Mouse (Mus musculus) gastrocnemius, adult 18-20 months (tissue): ENCODE measurements around the gene Itgb2l. TPM values are rescaled to one million over a fixed set of nuclear protein-coding genes. Genes with fewer than 3 reads are reported as not detected.

Source experiments
- DNase-seq: peaks from one replicate; pipeline ENCODE4 v3.0.0; 2021; ENCODE audit warnings: low spot score
- total RNA-seq, 2 experiments: library from RNA; stranded (reverse); gene quantifications; 2 replicates each; pipeline ENCODE4 v1.2.3; 2021

Itgb2l gene
- total RNA-seq, 2 experiments from 2014 or later = not detected

DNA sequence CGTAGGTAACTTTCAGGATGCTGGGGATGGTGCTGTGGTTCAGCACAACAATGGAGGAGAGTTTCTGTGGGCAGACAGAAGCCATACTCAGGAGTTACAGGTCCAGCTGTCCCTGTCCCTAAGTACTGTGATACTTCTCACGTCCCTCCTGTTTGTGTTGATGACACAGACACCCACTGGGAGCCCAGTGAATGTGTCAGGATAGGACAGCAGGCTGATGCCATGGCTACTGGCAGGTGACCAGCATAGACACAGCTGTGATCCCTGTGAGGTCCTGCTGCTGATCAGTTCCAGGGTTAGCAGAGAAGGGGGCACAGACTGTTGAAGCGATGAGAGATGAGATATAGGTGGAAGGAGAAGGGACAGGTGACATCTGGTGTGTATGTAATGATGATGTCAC lies 14.4 kb downstream of the Itgb2l start:
- no peak for DNase-seq

DNA sequence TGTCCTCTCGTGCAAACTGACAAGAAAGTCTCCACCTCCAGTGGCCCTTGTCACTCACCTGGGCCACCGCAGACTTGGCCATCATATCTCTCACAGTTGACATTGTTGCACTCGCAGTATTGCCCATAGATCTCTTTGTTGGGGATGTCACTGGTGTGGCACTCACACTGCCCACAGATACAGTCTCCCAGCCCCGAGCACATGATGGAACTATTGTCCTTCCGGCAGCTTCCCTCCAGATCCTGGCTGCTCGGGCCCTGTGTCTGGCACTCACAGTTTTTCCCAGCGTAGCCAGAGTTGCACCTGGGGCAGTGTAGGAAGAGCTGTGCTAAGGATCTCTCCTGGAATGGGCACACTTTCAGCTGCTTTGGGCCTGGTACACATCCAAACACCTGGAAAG lies 16.7 kb downstream of the Itgb2l start:
- DNase-seq = no peak

DNA sequence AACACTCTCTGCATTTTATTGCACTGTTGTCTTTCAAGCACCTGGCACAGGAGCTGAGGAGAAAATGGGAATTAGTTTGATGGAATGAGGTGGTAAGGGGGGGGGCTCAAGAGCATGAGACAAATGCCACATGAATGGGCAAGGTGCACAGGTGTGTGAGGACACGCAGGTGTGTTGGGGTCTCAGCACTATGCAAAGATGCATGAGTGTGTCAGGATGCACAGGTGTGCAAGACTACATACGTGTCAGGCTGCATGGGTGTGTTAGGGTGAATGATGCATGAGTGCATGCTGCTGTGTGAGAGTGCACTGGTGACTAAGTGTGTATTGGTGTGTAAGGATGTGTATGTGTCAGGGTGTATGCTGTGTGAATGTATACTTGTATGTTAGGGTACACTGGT lies 18.4 kb downstream of the Itgb2l start:
- no peak for DNase-seq

DNA sequence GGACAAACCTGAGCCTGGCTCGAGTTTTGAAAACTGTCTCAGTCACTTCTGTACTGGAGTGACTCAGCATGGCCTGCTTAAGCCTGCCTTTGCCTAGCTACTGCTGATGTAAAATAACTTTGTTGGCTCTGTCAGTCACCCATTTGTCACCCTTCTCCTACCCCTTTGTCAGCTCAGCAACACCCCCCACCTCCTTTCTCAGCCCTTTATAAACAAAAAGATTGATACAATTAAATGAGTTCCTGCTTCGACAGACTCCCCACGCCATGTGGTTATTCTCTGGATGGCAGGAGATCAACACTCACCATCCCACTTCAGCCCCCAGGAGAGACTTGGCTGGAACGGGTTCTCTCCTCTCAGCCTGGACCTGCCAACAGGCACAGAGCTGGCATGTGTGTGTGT lies 35.4 kb downstream of the Itgb2l start:
- DNase-seq = no peak

DNA sequence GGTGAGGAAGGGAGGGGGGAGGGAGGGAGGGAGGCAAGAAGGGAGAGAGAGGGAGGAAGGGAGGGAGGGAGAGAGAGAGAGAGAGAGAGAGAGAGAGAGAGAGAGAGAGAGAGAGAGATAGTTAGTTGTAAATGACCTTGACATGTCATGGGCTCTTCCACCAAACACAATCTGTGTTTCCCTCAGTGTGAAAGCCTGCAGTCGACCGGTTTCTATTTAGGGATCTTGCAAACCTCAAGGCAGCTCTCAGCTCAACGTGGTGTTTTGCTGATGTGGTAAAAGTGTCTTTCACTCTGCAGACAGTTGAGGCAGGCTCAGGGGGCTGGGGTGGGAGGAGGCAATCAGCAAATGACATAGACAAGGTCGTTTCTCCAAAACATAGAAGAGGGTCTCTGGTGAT lies 37.1 kb downstream of the Itgb2l start:
- no peak for DNase-seq

DNA sequence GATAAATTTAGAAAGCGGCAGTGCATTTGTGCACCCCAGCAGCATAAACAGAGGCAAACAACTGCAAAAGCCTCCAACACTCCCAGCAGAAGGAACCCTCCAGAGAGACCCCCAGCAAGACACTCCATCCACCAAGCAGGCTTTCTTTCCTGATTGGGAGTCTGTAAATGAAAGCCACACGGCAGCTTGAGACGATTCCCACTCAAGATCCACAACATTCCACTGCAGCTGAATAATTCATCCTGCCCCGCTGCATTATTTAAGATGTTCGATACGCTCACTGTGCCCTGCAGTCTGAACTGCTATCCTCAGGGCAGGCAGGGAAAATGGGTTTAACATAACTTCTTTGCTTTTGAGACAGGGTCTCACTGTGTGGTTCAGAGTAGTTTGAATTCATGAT lies 41.1 kb downstream of the Itgb2l start:
- no peak for DNase-seq

DNA sequence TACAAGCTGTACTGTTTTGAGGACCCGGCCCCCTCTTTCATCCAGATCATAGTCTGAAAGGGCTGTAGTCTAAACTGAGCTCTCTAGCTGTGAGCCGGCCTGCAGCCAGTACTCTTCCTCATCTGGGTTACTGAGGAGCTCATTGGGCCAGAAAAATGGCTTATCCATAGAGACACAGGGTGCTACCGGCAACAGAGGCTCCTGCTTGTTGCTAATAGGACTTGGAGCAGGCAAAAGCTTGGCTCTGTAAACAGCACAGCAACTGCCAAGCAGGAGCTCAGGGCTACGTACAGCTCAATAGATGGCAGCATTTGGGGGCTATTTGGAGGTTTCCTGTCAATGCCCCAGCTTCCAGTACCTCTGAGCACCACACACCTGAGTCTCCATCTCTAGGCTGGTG lies 43.4 kb downstream of the Itgb2l start:
- DNase-seq = no peak

DNA sequence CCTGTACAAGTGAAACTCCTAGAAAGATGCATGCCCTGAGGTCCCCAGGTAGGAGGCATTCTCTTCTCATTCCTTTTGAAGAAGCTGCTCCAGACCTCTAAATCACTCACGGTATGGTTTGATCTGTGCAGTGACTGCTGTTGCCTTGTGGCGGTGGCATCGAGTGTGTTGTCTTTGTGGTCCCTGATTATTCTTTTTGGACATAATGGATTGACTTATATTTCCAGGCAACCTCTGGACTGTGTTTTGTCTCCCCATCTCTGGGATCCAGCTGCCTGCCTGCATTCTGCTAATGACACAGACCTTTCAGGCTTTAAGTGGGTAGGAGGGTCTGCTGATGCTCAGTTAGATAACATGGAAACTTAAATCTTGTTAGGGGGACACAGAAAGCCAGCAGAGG lies 44.6 kb downstream of the Itgb2l start:
- DNase-seq = no peak

DNA sequence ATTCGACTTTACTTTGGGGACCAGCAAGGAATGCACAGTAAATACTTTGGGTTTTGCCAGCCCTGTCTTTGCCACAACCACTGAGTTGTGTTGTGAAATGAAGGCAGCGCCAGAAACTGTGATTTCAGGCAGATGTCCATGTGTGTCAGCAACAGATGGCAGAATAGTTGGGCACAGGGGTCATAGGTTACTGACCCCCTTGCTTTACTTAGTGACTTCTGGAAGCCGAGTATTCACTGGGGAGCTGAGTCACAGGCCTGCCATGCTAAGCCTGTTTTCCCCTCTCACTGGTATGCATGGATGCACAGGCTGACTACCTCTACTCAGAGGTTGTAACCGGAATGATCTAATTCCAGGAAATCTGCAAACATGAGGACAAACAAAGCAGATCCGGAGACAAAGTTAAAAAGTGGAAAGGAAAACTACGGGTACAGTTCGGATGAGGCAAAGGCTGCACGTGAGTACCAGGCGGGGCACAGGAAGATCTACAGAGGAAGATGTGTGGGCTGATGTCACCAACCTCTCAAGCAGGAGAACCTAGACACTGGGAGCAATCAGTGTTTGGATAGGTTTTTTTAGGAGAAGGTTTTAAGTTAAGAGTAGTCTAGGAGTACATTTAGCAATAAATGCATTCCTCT lies 47.3 kb downstream of the Itgb2l start:
- DNase-seq = no peak

DNA sequence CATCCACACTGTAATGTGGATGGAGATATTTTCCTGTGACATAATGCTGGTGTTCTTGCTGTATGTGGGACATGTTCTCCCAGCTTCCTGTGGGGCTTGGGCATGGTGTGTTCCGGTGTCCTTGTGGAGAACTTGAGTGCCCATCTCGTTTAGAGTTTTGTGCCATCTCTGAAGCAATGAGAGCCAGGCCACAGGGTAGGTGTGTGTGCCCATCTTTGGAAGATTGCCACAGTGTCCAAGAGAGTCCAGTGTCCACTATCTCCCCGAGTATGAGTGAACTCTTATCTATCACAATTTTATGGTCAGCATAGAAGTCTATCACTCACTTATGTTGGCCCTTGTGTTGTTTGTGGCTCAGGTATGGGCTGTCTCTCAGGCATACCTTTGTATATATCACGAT lies 47.9 kb downstream of the Itgb2l start:
- no peak for DNase-seq

DNA sequence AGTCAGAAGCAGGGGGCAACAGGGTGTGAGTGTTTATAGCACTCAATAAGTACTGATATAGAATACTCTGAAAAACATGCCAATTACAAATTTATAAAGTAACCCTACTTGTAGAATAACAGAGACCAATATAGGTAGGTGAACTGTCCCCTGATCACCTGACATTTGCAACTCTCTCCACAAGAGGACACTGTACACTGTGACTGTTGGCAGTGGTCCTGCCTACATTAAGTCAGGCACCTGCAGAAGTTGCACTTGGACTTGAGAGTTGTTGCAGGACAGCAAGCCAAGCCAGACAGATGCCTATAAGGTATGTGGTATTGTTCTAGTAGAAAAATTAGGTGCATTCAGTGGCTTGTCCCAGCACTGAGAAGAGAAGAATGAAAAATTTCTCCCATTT lies 52.3 kb downstream of the Itgb2l start:
- no peak for DNase-seq

DNA sequence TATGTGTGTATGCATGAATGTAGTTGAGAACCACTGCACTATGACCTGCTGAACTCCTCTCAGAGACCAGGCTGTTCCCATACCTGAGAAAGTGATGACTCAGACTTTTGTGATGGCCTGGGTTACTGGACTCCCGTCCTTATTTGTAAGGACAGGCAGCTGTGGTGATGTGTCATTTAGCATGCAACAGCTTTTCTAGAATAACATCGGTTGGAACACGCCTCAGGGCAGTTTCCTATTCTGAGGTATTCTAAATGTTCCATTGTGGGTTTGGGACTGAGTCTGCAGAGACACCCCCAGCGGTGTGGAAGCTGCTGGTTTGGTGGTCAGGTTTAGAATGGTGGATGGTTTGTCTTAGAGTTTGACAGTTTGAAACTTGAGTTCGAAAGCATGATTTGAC lies 54.9 kb downstream of the Itgb2l start:
- DNase-seq = no peak

DNA sequence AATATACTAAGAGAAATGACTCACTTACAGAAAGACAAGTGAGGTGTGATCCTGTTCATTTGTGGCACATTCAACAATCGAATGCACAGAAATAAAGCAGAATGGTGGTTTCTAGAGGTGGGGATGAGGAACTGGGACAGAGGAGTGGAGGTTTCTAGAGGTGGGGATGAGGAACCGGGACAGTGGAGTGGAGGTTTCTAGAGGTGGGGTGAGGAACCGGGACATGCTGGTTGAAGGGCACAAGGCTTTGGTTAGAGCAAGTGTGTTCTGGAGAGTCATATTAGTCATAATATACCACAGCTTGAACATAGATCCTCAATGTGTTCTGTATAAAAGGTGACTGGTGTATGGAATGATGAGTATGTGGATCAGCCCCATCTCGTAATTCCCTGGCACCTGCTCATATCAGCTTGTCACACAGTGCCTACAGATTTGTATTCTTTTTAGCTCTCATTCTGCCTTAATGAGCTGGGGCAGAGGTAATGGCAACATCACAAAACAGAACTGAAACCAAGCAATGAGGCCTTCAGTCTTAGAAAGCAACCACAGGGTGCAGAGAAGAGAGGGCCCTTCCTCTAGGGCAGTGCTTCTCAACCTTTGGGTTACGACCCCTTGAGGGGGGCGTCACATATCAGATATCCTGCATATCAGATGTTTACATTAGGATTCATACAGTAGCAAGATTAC lies 55.6 kb downstream of the Itgb2l start:
- DNase-seq = no peak

DNA sequence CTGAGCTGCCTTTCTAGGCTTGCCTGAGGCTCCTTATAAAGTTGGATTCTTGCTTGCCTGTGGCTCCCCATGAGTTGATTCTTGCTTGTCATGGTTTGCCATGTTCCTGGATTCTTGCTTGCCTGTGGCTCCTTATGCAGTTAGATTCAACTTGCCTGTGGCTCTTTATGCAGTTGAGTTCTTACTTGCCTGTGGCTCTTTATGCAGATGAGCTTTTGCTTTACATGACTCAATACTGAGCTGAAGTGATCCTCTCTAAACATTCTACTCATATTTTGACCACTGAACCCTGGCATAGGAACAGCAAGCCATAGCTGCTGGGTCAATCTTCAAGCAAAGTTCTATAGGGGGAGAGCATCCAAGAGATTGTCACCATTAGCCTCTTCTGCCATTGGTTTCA lies 58.7 kb downstream of the Itgb2l start:
- no peak for DNase-seq

DNA sequence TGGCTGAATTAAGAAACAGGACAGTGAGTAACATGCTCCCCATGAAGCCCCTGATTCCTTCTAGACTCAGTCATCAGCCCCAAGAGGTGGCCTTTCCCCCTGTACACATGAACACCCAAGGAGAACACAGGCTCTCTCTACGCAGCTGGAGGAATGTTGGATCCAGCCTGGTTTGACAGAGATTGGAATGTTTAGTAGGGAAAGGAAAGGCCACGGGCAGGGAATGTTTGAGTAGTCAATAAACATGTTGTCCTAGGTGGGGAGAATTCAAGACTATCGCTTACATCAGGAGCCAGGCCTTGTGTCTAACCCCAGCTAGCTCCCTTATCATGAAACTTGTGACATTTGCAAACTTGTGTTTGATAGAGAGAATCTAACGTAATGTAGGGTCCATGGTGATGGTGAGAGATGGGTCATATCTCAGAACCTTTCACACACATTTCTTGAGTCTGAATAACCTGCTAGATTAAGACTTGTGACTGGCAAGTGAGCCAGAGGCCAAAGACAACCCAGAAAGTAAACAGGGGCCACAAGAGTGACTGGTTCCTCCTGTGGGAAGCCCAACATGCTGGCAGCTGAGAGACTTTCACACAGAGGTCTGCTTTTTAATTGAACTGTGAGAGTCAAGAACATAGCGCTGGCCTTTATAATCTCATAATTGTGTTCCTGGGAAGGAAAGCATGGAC lies 60.8 kb downstream of the Itgb2l start:
- no peak for DNase-seq

DNA sequence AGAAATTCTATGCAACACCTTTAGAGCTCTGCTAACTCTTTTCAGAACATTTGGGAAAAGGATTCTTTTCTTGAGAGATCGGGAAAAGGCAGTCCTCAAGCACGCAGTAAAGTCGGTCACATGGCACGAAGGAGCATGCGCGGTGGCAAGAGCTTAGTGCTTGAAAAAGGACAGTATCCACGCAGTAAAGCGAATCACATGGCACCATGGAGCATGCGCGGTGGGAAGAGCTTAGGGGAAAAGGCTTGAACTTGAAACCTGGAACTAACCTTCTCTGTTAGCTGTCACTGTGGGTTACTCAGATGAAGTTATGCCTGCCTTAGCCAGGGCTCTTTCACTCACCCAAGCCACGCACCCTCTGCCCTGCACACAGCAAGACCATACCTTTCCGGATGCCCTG lies 62.0 kb downstream of the Itgb2l start:
- no peak for DNase-seq

DNA sequence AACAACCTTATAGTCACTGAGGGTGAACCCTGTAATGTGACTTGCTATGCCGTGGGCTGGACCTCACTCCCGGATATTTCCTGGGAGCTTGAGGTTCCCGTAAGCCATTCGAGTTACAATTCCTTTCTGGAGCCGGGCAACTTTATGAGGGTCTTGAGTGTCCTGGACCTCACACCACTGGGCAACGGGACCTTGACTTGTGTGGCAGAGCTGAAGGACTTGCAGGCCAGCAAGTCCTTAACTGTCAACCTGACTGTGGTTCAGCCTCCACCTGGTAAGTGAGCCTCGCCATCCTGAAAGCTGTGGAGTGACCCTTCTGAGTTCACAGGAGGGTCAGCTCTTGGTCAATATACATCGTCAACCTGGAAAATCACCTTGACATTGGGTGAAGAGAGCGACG lies 65.3 kb downstream of the Itgb2l start:
- no peak for DNase-seq

DNA sequence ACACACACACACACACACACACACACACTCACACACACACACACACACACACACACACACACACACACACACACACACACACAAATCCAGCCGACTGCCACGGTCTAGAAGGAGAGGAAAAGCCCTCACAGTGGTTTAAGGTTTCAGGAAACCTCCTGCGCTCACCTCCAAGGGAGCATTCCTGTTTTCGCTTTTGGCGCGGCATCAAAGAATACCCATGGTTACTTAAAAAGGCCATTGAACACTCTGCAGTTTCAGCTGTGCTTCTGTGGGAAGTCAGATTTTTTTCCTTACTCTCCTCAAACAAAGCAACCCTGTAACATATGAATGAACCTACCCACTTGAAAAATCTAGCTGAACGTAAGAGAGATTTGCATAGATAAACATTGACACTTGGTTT lies 67.1 kb downstream of the Itgb2l start:
- no peak for DNase-seq

DNA sequence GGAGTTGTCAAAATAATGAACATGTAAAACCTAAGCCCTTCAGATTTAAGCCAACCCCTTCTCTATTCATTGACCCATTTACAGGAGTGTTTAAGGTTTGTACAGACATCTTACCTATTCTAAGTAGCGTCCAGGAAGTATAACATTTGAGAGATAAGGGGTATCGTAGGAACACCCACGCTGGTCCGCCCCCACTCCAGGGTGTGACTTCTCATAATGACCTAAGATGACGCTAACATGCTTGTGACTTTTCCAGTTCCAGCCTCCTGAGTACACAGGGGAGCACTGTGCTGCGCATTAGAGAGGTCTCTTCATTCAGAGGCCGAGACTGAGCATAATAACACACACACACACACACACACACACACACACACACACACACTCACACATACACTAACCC lies 67.9 kb downstream of the Itgb2l start:
- no peak for DNase-seq

DNA sequence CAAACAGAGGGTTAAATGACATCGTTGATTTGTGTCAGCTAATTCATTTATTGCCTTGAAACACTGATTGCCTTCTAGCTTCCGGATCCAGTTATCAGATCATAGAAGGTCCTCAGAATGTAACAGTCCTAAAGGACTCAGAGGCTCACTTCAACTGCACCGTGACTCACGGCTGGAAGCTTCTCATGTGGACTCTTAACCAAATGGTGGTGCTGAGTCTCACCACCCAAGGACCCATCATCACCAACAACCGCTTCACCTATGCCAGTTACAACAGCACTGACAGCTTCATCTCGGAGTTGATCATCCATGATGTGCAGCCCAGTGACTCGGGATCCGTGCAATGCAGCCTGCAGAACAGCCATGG lies 70.7 kb downstream of the Itgb2l start:
- DNase-seq = no peak
